Mouse (Mus musculus) myocyte (in vitro differentiated cells): ENCODE results near the gene Gramd1b. TPM values are rescaled to one million over a fixed set of nuclear protein-coding genes. Genes with fewer than 3 reads are reported as not detected.

ENCODE experiments used
- H3K27me3 ChIP-seq: one replicate; pipeline ENCODE4 v1.6.1; 2011; ENCODE audit not compliant: control insufficient read depth, insufficient read depth, insufficient read length
- H3K36me3 ChIP-seq: one replicate; pipeline ENCODE4 v1.6.1; 2011; ENCODE audit not compliant: control insufficient read depth, insufficient read depth
- H3K4me2 ChIP-seq: one replicate; pipeline ENCODE4 v1.6.1; 2011; ENCODE audit warnings: low read depth, control low read depth
- H3K4me3 ChIP-seq: one replicate; pipeline ENCODE4 v1.5.1; 2011; ENCODE audit warnings: mild to moderate bottlenecking, control low read depth, moderate library complexity
- H3K79me2 ChIP-seq: one replicate; pipeline ENCODE4 v1.6.1; 2011; ENCODE audit not compliant: control insufficient read depth, insufficient read depth
- H3ac ChIP-seq: one replicate; pipeline ENCODE4 v1.6.1; 2011; ENCODE audit not compliant: control insufficient read depth, insufficient read length
- CEBPB ChIP-seq: IDR thresholded peaks from 2 replicates; pipeline ENCODE4 v1.6.1; 2011; ENCODE audit warnings: mild to moderate bottlenecking, moderate library complexity; ENCODE audit not compliant: poor library complexity, insufficient read depth, severe bottlenecking
- E2F4 ChIP-seq: IDR thresholded peaks from one replicate; pipeline ENCODE4 v1.6.1; 2011; ENCODE audit warnings: mild to moderate bottlenecking, control low read depth, moderate library complexity; ENCODE audit not compliant: insufficient read depth
- MAX ChIP-seq: IDR thresholded peaks from one replicate; pipeline ENCODE4 v1.6.1; 2011; ENCODE audit warnings: low read depth, mild to moderate bottlenecking, control low read depth
- MYOD1 ChIP-seq, 3 experiments: IDR thresholded peaks; one replicate each; pipeline ENCODE4 v1.6.1; 2011; ENCODE audit warnings: control low read depth in 2 of 3, low read depth in 2 of 3, mild to moderate bottlenecking in 2 of 3, moderate library complexity in 1 of 3; ENCODE audit not compliant: insufficient read length in 2 of 3, control insufficient read depth in 1 of 3
- MYOG ChIP-seq, 3 experiments: IDR thresholded peaks; one replicate each; pipeline ENCODE4 v1.6.1; 2011; ENCODE audit warnings: control low read depth in 2 of 3, low read depth in 2 of 3, mild to moderate bottlenecking in 2 of 3; ENCODE audit not compliant: insufficient read length in 2 of 3, control insufficient read depth in 1 of 3, insufficient read depth in 1 of 3
- POLR2A ChIP-seq: IDR thresholded peaks from one replicate; pipeline ENCODE4 v1.6.1; 2011; ENCODE audit warnings: low read depth, mild to moderate bottlenecking, control low read depth, moderate library complexity; ENCODE audit not compliant: insufficient read length
- POLR2AphosphoS2 ChIP-seq: IDR thresholded peaks from one replicate; pipeline ENCODE4 v1.6.1; 2011; ENCODE audit warnings: low read depth, control low read depth; ENCODE audit not compliant: insufficient read length
- REST ChIP-seq: IDR thresholded peaks from one replicate; pipeline ENCODE4 v1.6.1; 2011; ENCODE audit warnings: mild to moderate bottlenecking, control low read depth, moderate library complexity; ENCODE audit not compliant: insufficient read depth, insufficient read length
- SRF ChIP-seq: IDR thresholded peaks from one replicate; pipeline ENCODE4 v1.6.1; 2011; ENCODE audit warnings: low read depth; ENCODE audit not compliant: control insufficient read depth, insufficient read length
- TCF12 ChIP-seq: IDR thresholded peaks from one replicate; pipeline ENCODE4 v1.6.1; 2011; ENCODE audit warnings: mild to moderate bottlenecking, control low read depth; ENCODE audit not compliant: poor library complexity, insufficient read depth, severe bottlenecking
- TCF3 ChIP-seq: IDR thresholded peaks from one replicate; pipeline ENCODE4 v1.6.1; 2011; ENCODE audit warnings: low read depth, control low read depth; ENCODE audit not compliant: insufficient read length
- USF1 ChIP-seq: IDR thresholded peaks from one replicate; pipeline ENCODE4 v1.6.1; 2011; ENCODE audit warnings: low read depth, mild to moderate bottlenecking, control low read depth, moderate library complexity
- polyA plus RNA-seq: library from polyadenylated mRNA; unstranded; fragments of >200 nt; fragmentation: generic; extraction: Trizol; gene quantifications from one replicate; pipeline ENCODE4 v1.2.1, GENCODE M21; 2012; ENCODE audit warnings: missing spikeins

Gene Gramd1b
- polyA plus RNA-seq, 1 experiment: 33.9 TPM

- Histone ChIP-seq H3K4me3 (no peak overlapping the region), H3K36me3 (no peaks in the 10 kb centered on the region), H3K79me2 (no peaks in the 10 kb centered on the region), H3K4me2 (no peak overlapping the region), H3K27me3 (no peaks in the 10 kb centered on the region), H3ac (no peak overlapping the region)
- TF ChIP-seq CEBPB: no peak
- no peak for TF ChIP-seq MYOD1 (IDR thresholded peaks at IDR 0.05; ENCODE audit: control insufficient read depth in 1 of 3, insufficient read length in 2 of 3, low read depth in 2 of 3)
- no peak for TF ChIP-seq MAX
- TF ChIP-seq TCF3: no peak
- no peak for TF ChIP-seq E2F4
- TF ChIP-seq POLR2A: no peak
- no peak for TF ChIP-seq USF1
- no peak for TF ChIP-seq MYOG (IDR thresholded peaks at IDR 0.05; ENCODE audit: control insufficient read depth in 1 of 3, insufficient read depth in 1 of 3, insufficient read length in 2 of 3, low read depth in 2 of 3)
- no peak for TF ChIP-seq SRF
- no peak for TF ChIP-seq TCF12
- no peak for TF ChIP-seq REST
- TF ChIP-seq POLR2AphosphoS2: no peak
Measured at GRCm38 (mm10) chr9:40479333-40479732, 51.9 kb downstream of the Gramd1b start.

GRCm38 (mm10) chr9:40478146-40478900, 52.9 kb downstream of the Gramd1b start:
- TF ChIP-seq MYOG (IDR thresholded peaks at IDR 0.05; ENCODE audit: control insufficient read depth in 1 of 3, insufficient read depth in 1 of 3, insufficient read length in 2 of 3, low read depth in 2 of 3) (no peak), TCF12 (no peak), CEBPB (no peak), POLR2AphosphoS2 (no peak), E2F4 (no peak), REST (no peak), SRF (no peak), MYOD1 (IDR thresholded peaks at IDR 0.05; ENCODE audit: control insufficient read depth in 1 of 3, insufficient read length in 2 of 3, low read depth in 2 of 3) (no peak), USF1 (no peak)

GRCm38 (mm10) chr9:40477611-40478010, 53.6 kb downstream of the Gramd1b start:
- H3K4me3 ChIP-seq: no peak overlapping the region
- H3ac ChIP-seq: no peak overlapping the region
- no peaks in the 10 kb centered on the region for H3K79me2 ChIP-seq
- no peak overlapping the region for H3K4me2 ChIP-seq
- no peaks in the 10 kb centered on the region for H3K36me3 ChIP-seq
- H3K27me3 ChIP-seq: no peaks in the 10 kb centered on the region
- TF ChIP-seq E2F4 (no peak), USF1 (no peak), CEBPB (no peak), MYOD1 (IDR thresholded peaks at IDR 0.05; ENCODE audit: control insufficient read depth in 1 of 3, insufficient read length in 2 of 3, low read depth in 2 of 3) (no peak), MAX (no peak), MYOG (IDR thresholded peaks at IDR 0.05; ENCODE audit: control insufficient read depth in 1 of 3, insufficient read depth in 1 of 3, insufficient read length in 2 of 3, low read depth in 2 of 3) (no peak), SRF (no peak), POLR2A (no peak), TCF3 (no peak), REST (no peak)

More at GRCm38 (mm10) chr9:40478146-40478900, 52.9 kb downstream of the Gramd1b start:
- Histone ChIP-seq H3K27me3 (no peaks in the 10 kb centered on the region), H3K36me3 (no peaks in the 10 kb centered on the region), H3K4me3 (no peak overlapping the region), H3ac (no peak overlapping the region), H3K79me2 (no peaks in the 10 kb centered on the region), H3K4me2 (no peak overlapping the region)

- H3K4me3 ChIP-seq: no peak overlapping the region
- TF ChIP-seq MYOG (IDR thresholded peaks at IDR 0.05; ENCODE audit: control insufficient read depth in 1 of 3, insufficient read depth in 1 of 3, insufficient read length in 2 of 3, low read depth in 2 of 3) (no peak), TCF3 (no peak), SRF (no peak), CEBPB (no peak), USF1 (no peak), TCF12 (no peak), E2F4 (no peak), POLR2AphosphoS2 (no peak), REST (no peak), POLR2A (no peak), MYOD1 (IDR thresholded peaks at IDR 0.05; ENCODE audit: control insufficient read depth in 1 of 3, insufficient read length in 2 of 3, low read depth in 2 of 3) (no peak), MAX (no peak)
- no peak overlapping the region for H3K4me2 ChIP-seq
- no peak overlapping the region for H3ac ChIP-seq
- H3K79me2 ChIP-seq: no peaks in the 10 kb centered on the region
- no peaks in the 10 kb centered on the region for H3K27me3 ChIP-seq
- H3K36me3 ChIP-seq: no peaks in the 10 kb centered on the region
Measured at GRCm38 (mm10) chr9:40476098-40476497, 55.1 kb downstream of the Gramd1b start.
